Mouse (Mus musculus) B cell, adult (primary cell): ENCODE measurements around the gene Khnyn. TPM values are rescaled to one million over a fixed set of nuclear protein-coding genes. Genes with fewer than 3 reads are reported as not detected.

Experiments
- total RNA-seq: library from RNA; stranded (reverse); gene quantifications from 4 replicates; pipeline ENCODE4 v1.2.4, GENCODE M21; 2023; ENCODE audit not compliant: inconsistent age

Gene Khnyn
- total RNA-seq = 92.3 to 98.0 TPM (median 96.5 TPM) in 4 replicates

DNA sequence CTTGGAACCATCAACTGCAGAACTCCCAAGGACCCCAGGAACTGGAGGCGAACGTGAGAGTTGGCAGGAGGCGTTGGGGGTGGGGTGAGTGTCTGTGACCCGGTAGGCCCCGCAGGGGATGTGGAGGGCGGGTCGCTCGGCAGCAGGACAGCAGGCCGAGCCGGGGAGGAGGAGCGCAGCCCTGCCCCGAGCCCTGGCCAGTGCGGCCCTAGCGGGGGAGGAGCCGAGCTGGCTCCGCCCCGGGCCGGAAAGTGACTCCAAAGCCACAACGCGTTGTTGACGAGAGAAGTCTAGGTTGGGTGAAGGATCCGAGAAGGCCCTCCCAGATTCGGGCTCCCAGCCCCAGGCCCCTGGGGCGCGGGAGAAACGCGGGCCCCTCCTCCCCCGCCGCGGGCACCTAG lies at the start of gene Khnyn:
Khnyn (plus strand) TSS at position 235 of the 401 bp plus-strand sequence.

GRCm38 (mm10) chr14:55853621-55854285 lies 31.0 kb upstream of the Khnyn start, which contains the start of gene Nynrin:
Nynrin (plus strand) TSS chr14:55854010.

GRCm38 (mm10) chr14:55884166-55884565 lies 581 bp upstream of the Khnyn start, which contains the start of gene Cbln3:
Cbln3 (minus strand) TSS chr14:55884392.

DNA sequence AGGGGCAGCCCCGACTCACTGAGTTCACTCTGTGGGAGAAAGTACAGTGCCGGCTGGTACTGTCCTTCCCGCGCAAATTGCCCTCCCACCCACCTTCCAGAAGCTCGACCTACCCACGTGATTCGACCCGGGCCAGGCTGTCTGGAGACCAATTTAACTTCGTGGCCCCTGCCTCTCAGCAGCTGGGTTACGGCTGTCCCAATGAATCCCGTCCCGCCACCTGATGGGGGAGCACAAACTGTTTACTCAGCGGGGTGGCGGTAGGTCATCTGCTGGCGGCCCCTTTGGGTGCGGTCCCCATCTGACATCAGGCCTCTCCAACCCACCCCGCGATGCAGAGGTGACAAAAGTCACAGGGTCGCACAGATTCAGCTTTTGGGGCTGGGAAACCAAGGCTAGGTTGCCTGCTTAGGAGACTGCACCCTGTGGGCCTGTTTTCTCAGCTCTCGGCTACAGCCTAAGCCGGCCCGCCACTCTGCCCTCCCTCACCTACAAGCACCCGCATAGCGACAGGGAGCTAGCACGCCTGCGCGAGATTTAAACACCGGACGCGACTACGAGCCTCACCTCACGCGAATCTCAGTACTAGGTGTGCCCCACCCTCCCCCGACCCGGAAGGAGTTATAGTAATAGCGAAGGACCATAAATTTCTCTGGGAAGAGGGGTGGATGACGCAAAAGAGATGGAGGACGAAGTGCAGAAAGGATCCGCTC lies 15.1 kb downstream of the Khnyn start, which contains the start of gene Sdr39u1:
Sdr39u1 (minus strand) TSS at position 593 of the 713 bp plus-strand sequence.

DNA sequence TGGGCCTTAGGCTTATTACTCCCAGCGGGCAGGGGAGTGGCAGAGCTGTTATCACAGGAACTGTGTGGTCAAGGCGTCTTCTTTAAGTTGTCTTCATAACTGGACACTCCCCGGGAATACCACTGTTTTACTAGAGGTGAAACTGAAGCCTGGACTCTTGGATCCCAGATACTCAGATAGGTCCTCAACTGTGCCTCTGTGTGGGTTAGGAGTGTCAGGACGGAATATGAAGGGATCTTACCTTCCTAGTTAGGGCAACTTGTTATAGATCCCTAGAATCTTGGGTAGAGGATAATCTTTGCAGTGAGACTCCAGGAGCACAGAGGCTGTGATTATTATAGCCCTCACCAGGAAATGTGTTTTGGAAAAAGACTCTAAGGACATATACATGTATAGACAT lies 59.8 kb downstream of the Khnyn start, which contains the start of gene Cma1:
Cma1 (minus strand) TSS at position 101 of the 400 bp plus-strand sequence.

Other genes with a start within 250 kb of the Khnyn start
- gene Ipo4, start 249.0 kb upstream of the Khnyn start, total RNA-seq = 42.8 to 71.0 TPM (median 59.7 TPM) in 4 replicates
- 1.2 to 6.3 TPM (median 3.5 TPM) in 4 replicates for gene Gm49378, start 247.1 kb upstream of the Khnyn start, total RNA-seq
- 43.5 to 50.3 TPM (median 46.2 TPM) in 4 replicates for gene Tm9sf1, start 241.1 kb upstream of the Khnyn start, total RNA-seq
- gene Tssk4, start 234.8 kb upstream of the Khnyn start, total RNA-seq = 2.7 to 3.3 TPM (median 3.2 TPM) in 4 replicates
- 48.6 to 57.5 TPM (median 51.4 TPM) in 4 replicates for gene Mdp1, start 224.4 kb upstream of the Khnyn start, total RNA-seq
- 21.8 to 29.4 TPM (median 27.7 TPM) in 4 replicates for gene Gmpr2, start 213.0 kb upstream of the Khnyn start, total RNA-seq
- 173 to 208 TPM (median 188 TPM) in 4 replicates for gene Nedd8, start 212.8 kb upstream of the Khnyn start, total RNA-seq
- gene Tinf2, start 203.1 kb upstream of the Khnyn start, total RNA-seq = 158 to 162 TPM (median 159 TPM) in 4 replicates
- gene Tgm1, start 171.0 kb upstream of the Khnyn start, total RNA-seq = 1.2 to 3.0 TPM (median 1.2 TPM) in 4 replicates
- gene Rabggta, start 162.7 kb upstream of the Khnyn start, total RNA-seq = 73.0 to 82.3 TPM (median 79.9 TPM) in 4 replicates
- 23.1 to 26.7 TPM (median 25.5 TPM) in 4 replicates for gene Dhrs1, start 139.3 kb upstream of the Khnyn start, total RNA-seq
- gene Nop9, start 139.3 kb upstream of the Khnyn start, total RNA-seq = 29.2 to 37.3 TPM (median 34.5 TPM) in 4 replicates
- gene Cideb, start 126.5 kb upstream of the Khnyn start, total RNA-seq = not detected in 4 replicates
- 0.22 to 0.84 TPM (median 0.36 TPM) in 3 of 4 replicates, not detected in the other for gene Ltb4r2, start 123.5 kb upstream of the Khnyn start, total RNA-seq
- not detected in 4 replicates for gene Ltb4r1, start 119.0 kb upstream of the Khnyn start, total RNA-seq
- gene Adcy4, start 100.9 kb upstream of the Khnyn start, total RNA-seq = 0.24 to 1.4 TPM (median 0.48 TPM) in 3 of 4 replicates, not detected in the other
- gene Ripk3, start 96.1 kb upstream of the Khnyn start, total RNA-seq = 86.4 to 109 TPM (median 93.4 TPM) in 4 replicates
- not detected in 4 replicates for gene Nfatc4, start 61.8 kb upstream of the Khnyn start, total RNA-seq
- 0.06 to 0.09 TPM in 2 of 4 replicates, not detected in the others for gene Nynrin, start 30.9 kb upstream of the Khnyn start, total RNA-seq
- 0.22 TPM in 1 of 4 replicates, not detected in the others for gene Cbln3, start 555 bp upstream of the Khnyn start, total RNA-seq
- 25.6 to 37.3 TPM (median 31.5 TPM) in 4 replicates for gene Sdr39u1, start 15.3 kb downstream of the Khnyn start, total RNA-seq
- 0.66 TPM in 1 of 4 replicates, not detected in the others for gene Cma1, start 59.7 kb downstream of the Khnyn start, total RNA-seq
- gene Cma2, start 66.0 kb downstream of the Khnyn start, total RNA-seq = not detected in 4 replicates
- not detected in 4 replicates for gene Mcpt1, start 133.0 kb downstream of the Khnyn start, total RNA-seq
- gene Mcpt9, start 145.5 kb downstream of the Khnyn start, total RNA-seq = not detected in 4 replicates
- gene Mcpt2, start 157.1 kb downstream of the Khnyn start, total RNA-seq = 0.51 TPM in 2 of 4 replicates, not detected in the others
- gene Mcpt4, start 177.4 kb downstream of the Khnyn start, total RNA-seq = 0.61 TPM in 1 of 4 replicates, not detected in the others
- gene Mcpt8, start 200.3 kb downstream of the Khnyn start, total RNA-seq = not detected in 4 replicates
- gene Ctsg, start 217.6 kb downstream of the Khnyn start, total RNA-seq = not detected in 4 replicates
- not detected in 4 replicates for gene Gzme, start 235.7 kb downstream of the Khnyn start, total RNA-seq
- not detected in 4 replicates for gene Gzmd, start 247.7 kb downstream of the Khnyn start, total RNA-seq